Mouse (Mus musculus): Measurements from ENCODE around the gene Snapc5. TPM values are rescaled to one million over a fixed set of nuclear protein-coding genes. Genes with fewer than 3 reads are reported as not detected.

The Snapc5 gene
- total and polyA plus RNA-seq, 2 experiments = 5.6 to 13.9 TPM

GRCm38 (mm10) chr9:64219772-64220420, 40.8 kb downstream of the Snapc5 start:
- DNase-seq (ENCODE audit: extremely low read depth, low read depth, low spot score) = no peak
- 96% methylated on average over 10 of the region's 10 CpGs for WGBS
- no peak overlapping the region for H3K4me3 ChIP-seq (ENCODE audit: insufficient read depth, low read depth, low read length)
- H3K36me3 ChIP-seq (ENCODE audit: control insufficient read depth, insufficient read depth, low read length) = no peaks in the 10 kb centered on the region
- peaks cover 34% of the 10 kb centered on the region for H3K79me2 ChIP-seq (ENCODE audit: control insufficient read depth, insufficient read depth, low read length)
- H3K27me3 ChIP-seq (ENCODE audit: control insufficient read depth, insufficient read depth, low read length) = no peaks in the 10 kb centered on the region
- H3K9ac ChIP-seq (ENCODE audit: low read depth, low read length) = no peak overlapping the region
- H3K4me1 ChIP-seq (ENCODE audit: control insufficient read depth, insufficient read depth, low read length) = peaks cover 2% of the 10 kb centered on the region
- TF ChIP-seq CTCF (IDR thresholded peaks at IDR 0.05; ENCODE audit: low read depth, low read length) = no peak
- no peak for TF ChIP-seq POLR2A (IDR thresholded peaks at IDR 0.05; ENCODE audit: extremely low read depth, insufficient read depth, low read length)
- no peak overlapping the region for H3K27ac ChIP-seq (replicated peaks; ENCODE audit: insufficient read depth, low read depth, low read length)

GRCm38 (mm10) chr9:64220603-64221002, 41.5 kb downstream of the Snapc5 start:
- 68% methylated on average over 1 of the region's 1 CpGs for WGBS

GRCm38 (mm10) chr9:64221480-64221879, 42.4 kb downstream of the Snapc5 start:
- no peaks in the 10 kb centered on the region for H3K36me3 ChIP-seq (ENCODE audit: control insufficient read depth, insufficient read depth, low read length)
- peaks cover 2% of the 10 kb centered on the region for H3K4me1 ChIP-seq (ENCODE audit: control insufficient read depth, insufficient read depth, low read length)
- H3K27ac ChIP-seq (replicated peaks; ENCODE audit: insufficient read depth, low read depth, low read length) = no peak overlapping the region
- no peak overlapping the region for H3K9ac ChIP-seq (ENCODE audit: low read depth, low read length)
- H3K79me2 ChIP-seq (ENCODE audit: control insufficient read depth, insufficient read depth, low read length) = peaks cover 34% of the 10 kb centered on the region
- TF ChIP-seq CTCF (IDR thresholded peaks at IDR 0.05; ENCODE audit: low read depth, low read length) (no peak), POLR2A (IDR thresholded peaks at IDR 0.05; ENCODE audit: extremely low read depth, insufficient read depth, low read length) (no peak)
- no peaks in the 10 kb centered on the region for H3K27me3 ChIP-seq (ENCODE audit: control insufficient read depth, insufficient read depth, low read length)
- no peak for DNase-seq (ENCODE audit: extremely low read depth, low read depth, low spot score)
- H3K4me3 ChIP-seq (ENCODE audit: insufficient read depth, low read depth, low read length) = no peak overlapping the region
- WGBS = 78% methylated on average over 4 of the region's 4 CpGs

More at GRCm38 (mm10) chr9:64220603-64221002, 41.5 kb downstream of the Snapc5 start:
- Histone ChIP-seq H3K79me2 (ENCODE audit: control insufficient read depth, insufficient read depth, low read length) (peaks cover 34% of the 10 kb centered on the region), H3K27ac (replicated peaks; ENCODE audit: insufficient read depth, low read depth, low read length) (no peak overlapping the region), H3K27me3 (ENCODE audit: control insufficient read depth, insufficient read depth, low read length) (no peaks in the 10 kb centered on the region), H3K9ac (ENCODE audit: low read depth, low read length) (no peak overlapping the region), H3K4me1 (ENCODE audit: control insufficient read depth, insufficient read depth, low read length) (peaks cover 2% of the 10 kb centered on the region), H3K4me3 (ENCODE audit: insufficient read depth, low read depth, low read length) (no peak overlapping the region), H3K36me3 (ENCODE audit: control insufficient read depth, insufficient read depth, low read length) (no peaks in the 10 kb centered on the region)
- no peak for DNase-seq (ENCODE audit: extremely low read depth, low read depth, low spot score)
- TF ChIP-seq CTCF (IDR thresholded peaks at IDR 0.05; ENCODE audit: low read depth, low read length) = no peak
- no peak for TF ChIP-seq POLR2A (IDR thresholded peaks at IDR 0.05; ENCODE audit: extremely low read depth, insufficient read depth, low read length)

GRCm38 (mm10) chr9:64222098-64222497, 43.0 kb downstream of the Snapc5 start:
- Histone ChIP-seq H3K36me3 (ENCODE audit: control insufficient read depth, insufficient read depth, low read length) (no peaks in the 10 kb centered on the region), H3K4me1 (ENCODE audit: control insufficient read depth, insufficient read depth, low read length) (peaks cover 2% of the 10 kb centered on the region; the same call in 1 of the 2 replicates), H3K27me3 (ENCODE audit: control insufficient read depth, insufficient read depth, low read length) (no peaks in the 10 kb centered on the region), H3K9ac (ENCODE audit: low read depth, low read length) (no peak overlapping the region), H3K27ac (replicated peaks; ENCODE audit: insufficient read depth, low read depth, low read length) (no peak overlapping the region), H3K79me2 (ENCODE audit: control insufficient read depth, insufficient read depth, low read length) (peaks cover 34% of the 10 kb centered on the region), H3K4me3 (ENCODE audit: insufficient read depth, low read depth, low read length) (no peak overlapping the region)
- DNase-seq (ENCODE audit: extremely low read depth, low read depth, low spot score) = no peak
- 97% methylated on average over 2 of the region's 2 CpGs for WGBS
- TF ChIP-seq POLR2A (IDR thresholded peaks at IDR 0.05; ENCODE audit: extremely low read depth, insufficient read depth, low read length) (no peak), CTCF (IDR thresholded peaks at IDR 0.05; ENCODE audit: low read depth, low read length) (no peak)

GRCm38 (mm10) chr9:64225805-64226204, 46.7 kb downstream of the Snapc5 start:
- H3K79me2 ChIP-seq (ENCODE audit: control insufficient read depth, insufficient read depth, low read length) = peaks cover 45% of the 10 kb centered on the region
- no peaks in the 10 kb centered on the region; the same call in 1 of the 2 replicates for H3K4me1 ChIP-seq (ENCODE audit: control insufficient read depth, insufficient read depth, low read length)
- DNase-seq (ENCODE audit: extremely low read depth, low read depth, low spot score) = no peak
- no peak overlapping the region for H3K4me3 ChIP-seq (ENCODE audit: insufficient read depth, low read depth, low read length)
- H3K9ac ChIP-seq (ENCODE audit: low read depth, low read length) = no peak overlapping the region
- no peaks in the 10 kb centered on the region for H3K27me3 ChIP-seq (ENCODE audit: control insufficient read depth, insufficient read depth, low read length)
- no peak for TF ChIP-seq CTCF (IDR thresholded peaks at IDR 0.05; ENCODE audit: low read depth, low read length)
- H3K27ac ChIP-seq (replicated peaks; ENCODE audit: insufficient read depth, low read depth, low read length) = no peak overlapping the region
- H3K36me3 ChIP-seq (ENCODE audit: control insufficient read depth, insufficient read depth, low read length) = no peaks in the 10 kb centered on the region

GRCm38 (mm10) chr9:64227736-64228135, 48.7 kb downstream of the Snapc5 start:
- Histone ChIP-seq H3K27ac (replicated peaks; ENCODE audit: insufficient read depth, low read depth, low read length) (no peak overlapping the region), H3K36me3 (ENCODE audit: control insufficient read depth, insufficient read depth, low read length) (no peaks in the 10 kb centered on the region), H3K79me2 (ENCODE audit: control insufficient read depth, insufficient read depth, low read length) (peaks cover 49% of the 10 kb centered on the region; the same call in 1 of the 2 replicates), H3K4me1 (ENCODE audit: control insufficient read depth, insufficient read depth, low read length) (peaks cover 2% of the 10 kb centered on the region; the same call in 1 of the 2 replicates), H3K9ac (ENCODE audit: low read depth, low read length) (no peak overlapping the region), H3K4me3 (ENCODE audit: insufficient read depth, low read depth, low read length) (no peak overlapping the region), H3K27me3 (ENCODE audit: control insufficient read depth, insufficient read depth, low read length) (no peaks in the 10 kb centered on the region)
- TF ChIP-seq CTCF (IDR thresholded peaks at IDR 0.05; ENCODE audit: low read depth, low read length) (no peak), POLR2A (IDR thresholded peaks at IDR 0.05; ENCODE audit: extremely low read depth, insufficient read depth, low read length) (no peak)
- WGBS = 75% methylated on average over 12 of the region's 12 CpGs
- no peak for DNase-seq (ENCODE audit: extremely low read depth, low read depth, low spot score)
